Mouse (Mus musculus) heart, embryonic 16.5 days (tissue): ENCODE results near the gene Rgl2. TPM values are rescaled to one million over a fixed set of nuclear protein-coding genes. Genes with fewer than 3 reads are reported as not detected.
"Not testable (repeated sequence)": the region's sequence is repeated elsewhere in the genome, so short reads cannot be mapped to it uniquely, and the experiment has no call there.

Experiments used
- ATAC-seq: fragments of 200-750 bp; cut with Nextera tagmentation; replicated peaks from 2 replicates; pipeline ENCODE4 v1.8.0; 2017; ENCODE audit warnings: moderate number of reproducible peaks; ENCODE audit not compliant: insufficient read depth, low FRiP score; ENCODE audit errors: extremely low read depth
- H3K27ac ChIP-seq: fragments of 300-500 bp; sonication (generic); 2 replicates; pipeline ENCODE4 v1.5.1; 2014; ENCODE audit warnings: mild to moderate bottlenecking, low read length, control low read depth, moderate library complexity
- H3K27me3 ChIP-seq: fragments of 300-500 bp; sonication (generic); 2 replicates; pipeline ENCODE4 v1.6.1; 2014; ENCODE audit warnings: low read length, mixed read lengths; ENCODE audit not compliant: control insufficient read depth, insufficient read depth
- H3K36me3 ChIP-seq: fragments of 300-500 bp; sonication (generic); 2 replicates; pipeline ENCODE4 v1.6.1; 2014; ENCODE audit not compliant: control insufficient read depth, insufficient read depth
- H3K4me1 ChIP-seq: fragments of 300-500 bp; sonication (generic); 2 replicates; pipeline ENCODE4 v1.6.1; 2014; ENCODE audit warnings: low read length, mixed read lengths; ENCODE audit not compliant: control insufficient read depth, insufficient read depth
- H3K4me2 ChIP-seq: fragments of 300-500 bp; sonication (generic); 2 replicates; pipeline ENCODE4 v1.6.1; 2014; ENCODE audit warnings: low read depth, mild to moderate bottlenecking, control low read depth, low read length
- H3K4me3 ChIP-seq: fragments of 300-500 bp; sonication (generic); 2 replicates; pipeline ENCODE4 v1.5.1; 2014; ENCODE audit warnings: mild to moderate bottlenecking, control low read depth, low read length
- H3K9ac ChIP-seq: fragments of 300-500 bp; sonication (generic); 2 replicates; pipeline ENCODE4 v1.6.1; 2014; ENCODE audit warnings: low read length, control low read depth
- H3K9me3 ChIP-seq: fragments of 300-500 bp; sonication (generic); replicated peaks from 2 replicates; pipeline ENCODE4 v1.6.1; 2016; ENCODE audit warnings: low read length; ENCODE audit not compliant: control insufficient read depth
- WGBS: fragments of 180-500 bp; shearing (Covaris S2); extraction: QIAGEN DNeasy Blood & Tissue Kit; methylation state at CpG from one replicate; pipeline ENCODE4 v1.1.7; 2014; 5-methylcytosine and 5-hydroxymethylcytosine counted together
- polyA plus RNA-seq: library from polyadenylated mRNA; unstranded; fragments of >200 nt; fragmentation: Nextera tagmentation; extraction: Ambion mirVana; gene quantifications from 2 replicates; pipeline ENCODE4 v1.2.1, GENCODE M21; 2015

Rgl2 gene
- 40.8 and 42.9 TPM in 2 replicates for polyA plus RNA-seq

- Histone ChIP-seq H3K4me3 (peak within 1 kb of the TSS; percentile 64), H3K27me3 (no peaks in the 10 kb centered on the region), H3K4me2 (peak within 1 kb of the TSS; percentile 97), H3K9ac (peak within 1 kb of the TSS; percentile 79), H3K36me3 (peaks cover 13% of the 10 kb centered on the region), H3K27ac (peak within 1 kb of the TSS; percentile 100), H3K4me1 (peaks cover 16% of the 10 kb centered on the region), H3K9me3 (no peaks in the 10 kb centered on the region)
- ATAC-seq, result peak; percentile 82
- under 1% methylated on average over 76 of the region's 80 CpGs for WGBS
Measured at GRCm38 (mm10) chr17:33929371-33930279, at the start of gene Rgl2. Gene Rgl2, plus strand, starts transcription at chr17:33929543.

DNA sequence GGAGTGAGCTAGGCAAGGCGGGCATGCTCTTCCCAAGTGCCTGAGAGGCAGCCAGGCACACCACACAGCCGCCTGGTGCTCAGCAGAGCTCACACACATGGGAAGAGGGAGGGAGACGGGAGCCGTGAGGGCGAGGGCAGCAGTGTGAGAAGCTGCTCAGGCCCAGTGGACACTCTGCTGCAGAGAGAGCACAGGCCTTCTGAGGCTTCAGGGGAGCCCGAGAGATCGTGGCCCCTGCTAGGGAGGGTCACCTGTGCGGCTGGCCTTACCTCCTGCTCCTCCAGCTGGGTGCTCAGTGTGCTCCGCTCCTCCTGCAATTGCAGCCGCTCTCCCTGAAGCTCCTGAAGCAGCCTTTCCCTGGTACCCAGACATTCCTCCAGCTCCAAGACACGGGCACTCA is 45.0 kb upstream of the Rgl2 start:
- ATAC-seq, H3K9me3 ChIP-seq, H3K27ac ChIP-seq, H3K9ac ChIP-seq, H3K4me1 ChIP-seq, H3K27me3 ChIP-seq, H3K4me3 ChIP-seq, H3K36me3 ChIP-seq, H3K4me2 ChIP-seq: not testable (repeated sequence)
- 86% methylated on average over 10 of the region's 11 CpGs for WGBS

- H3K9ac ChIP-seq, H3K9me3 ChIP-seq, H3K27ac ChIP-seq, H3K4me3 ChIP-seq, H3K4me2 ChIP-seq, H3K36me3 ChIP-seq, ATAC-seq, H3K27me3 ChIP-seq: not testable (repeated sequence)
- peaks cover 10% of the 10 kb centered on the region for H3K4me1 ChIP-seq
- 41% methylated on average over 2 of the region's 2 CpGs for WGBS
Measured at GRCm38 (mm10) chr17:33887802-33888201, 41.5 kb upstream of the Rgl2 start.

DNA sequence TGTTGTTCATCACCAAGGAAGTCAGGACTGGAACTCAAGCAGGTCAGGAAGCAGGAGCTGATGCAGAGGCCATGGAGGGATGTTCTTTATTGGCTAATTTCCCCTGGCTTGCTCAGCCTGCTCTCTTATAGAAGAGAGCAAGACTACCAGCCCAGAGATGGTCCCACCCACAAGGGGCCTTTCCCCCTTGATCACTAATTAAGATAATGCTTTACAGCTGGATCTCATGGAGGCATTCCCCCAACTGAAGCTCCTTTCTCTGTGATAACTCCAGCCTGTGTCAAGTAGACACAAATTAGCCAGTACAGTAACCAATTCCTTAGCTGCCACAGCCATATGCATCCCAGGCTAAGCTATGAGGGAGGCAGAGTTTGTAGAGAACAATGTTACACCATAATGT is 41.1 kb upstream of the Rgl2 start:
- peaks cover 10% of the 10 kb centered on the region for H3K4me1 ChIP-seq
- ATAC-seq, H3K9me3 ChIP-seq, H3K9ac ChIP-seq, H3K36me3 ChIP-seq, H3K4me3 ChIP-seq, H3K27me3 ChIP-seq, H3K4me2 ChIP-seq, H3K27ac ChIP-seq: not testable (repeated sequence)

DNA sequence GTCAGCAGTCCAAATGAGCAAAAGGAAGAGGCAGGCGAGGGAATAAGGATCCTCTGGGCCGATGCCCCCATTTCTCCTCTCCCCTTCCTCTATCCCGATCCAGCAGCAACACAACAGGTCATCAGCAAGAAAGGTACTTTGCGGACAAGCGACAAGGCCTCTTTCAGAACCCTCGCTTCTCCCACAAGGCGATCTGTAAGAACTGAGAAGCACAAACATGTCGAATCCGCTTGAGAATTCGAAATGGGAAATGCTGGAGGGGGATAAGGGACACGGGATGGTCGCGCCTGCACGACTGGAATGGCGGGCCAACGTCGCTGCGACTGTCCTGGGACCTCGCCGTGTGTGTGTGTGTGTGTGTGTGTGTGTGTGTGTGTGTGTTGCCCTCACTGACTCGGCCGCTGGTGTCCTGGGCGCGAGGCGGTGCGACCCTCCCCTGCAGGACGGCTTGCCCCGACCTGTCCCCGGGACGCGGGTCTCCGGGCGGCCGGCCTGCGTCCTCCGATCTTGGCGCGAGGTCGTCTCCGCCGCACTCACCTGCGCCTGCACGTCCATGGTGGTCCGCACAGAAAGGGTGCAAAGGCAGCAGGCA is 39.3 kb upstream of the Rgl2 start:
- peaks cover 10% of the 10 kb centered on the region for H3K4me1 ChIP-seq
- H3K27me3 ChIP-seq, H3K36me3 ChIP-seq, H3K9me3 ChIP-seq: not testable (repeated sequence)
- WGBS, result under 1% methylated on average over 42 of the region's 44 CpGs
- H3K4me2 ChIP-seq, result peak overlapping the region; percentile 68
- H3K9ac ChIP-seq, result peak overlapping the region; percentile 75
- peak overlapping the region; percentile 70 for H3K4me3 ChIP-seq
- peak; percentile 7 for ATAC-seq
- H3K27ac ChIP-seq, result peak overlapping the region; percentile 48

DNA sequence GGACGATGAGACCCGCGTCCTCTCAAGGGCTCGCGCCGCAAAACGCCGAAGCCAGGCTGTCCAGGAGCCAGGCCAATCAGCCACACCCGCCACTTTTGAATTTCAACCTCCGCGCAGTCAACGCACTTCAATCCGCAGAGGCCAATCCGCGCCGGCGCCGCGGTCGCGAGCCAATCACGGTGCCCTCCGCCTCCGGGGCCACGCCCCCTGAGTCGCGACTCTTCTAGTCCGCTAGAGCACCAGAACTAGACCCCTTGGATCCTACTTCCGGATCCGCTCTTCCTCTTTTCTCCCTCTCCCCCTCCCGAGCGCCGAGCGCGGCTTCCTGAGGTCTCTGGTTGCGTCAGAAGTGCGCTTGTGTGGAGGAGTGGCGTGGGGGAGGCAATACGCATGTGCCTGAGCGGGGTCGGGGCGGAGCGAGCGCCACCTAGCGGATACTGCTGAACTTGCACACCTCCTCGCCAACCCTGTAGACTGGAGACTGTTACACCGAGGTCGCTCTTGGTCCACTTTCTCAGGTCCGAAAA is 38.7 kb upstream of the Rgl2 start, which contains the start of gene Kifc1:
Gene Kifc1 (minus strand): TSS at position 129 of the 527 bp plus-strand sequence.
- peak within 1 kb of the TSS; percentile 48 for H3K27ac ChIP-seq
- H3K4me2 ChIP-seq, result peak within 1 kb of the TSS; percentile 68
- peaks cover 10% of the 10 kb centered on the region for H3K4me1 ChIP-seq
- ATAC-seq, result peak; percentile 99
- WGBS, result under 1% methylated on average over 43 of the region's 49 CpGs
- H3K9me3 ChIP-seq, result no peaks in the 10 kb centered on the region
- H3K27me3 ChIP-seq, result no peaks in the 10 kb centered on the region
- no peaks in the 10 kb centered on the region; the same call in 1 of the 2 replicates for H3K36me3 ChIP-seq
- H3K4me3 ChIP-seq, result peak within 1 kb of the TSS; percentile 70
- H3K9ac ChIP-seq, result peak within 1 kb of the TSS; percentile 75

DNA sequence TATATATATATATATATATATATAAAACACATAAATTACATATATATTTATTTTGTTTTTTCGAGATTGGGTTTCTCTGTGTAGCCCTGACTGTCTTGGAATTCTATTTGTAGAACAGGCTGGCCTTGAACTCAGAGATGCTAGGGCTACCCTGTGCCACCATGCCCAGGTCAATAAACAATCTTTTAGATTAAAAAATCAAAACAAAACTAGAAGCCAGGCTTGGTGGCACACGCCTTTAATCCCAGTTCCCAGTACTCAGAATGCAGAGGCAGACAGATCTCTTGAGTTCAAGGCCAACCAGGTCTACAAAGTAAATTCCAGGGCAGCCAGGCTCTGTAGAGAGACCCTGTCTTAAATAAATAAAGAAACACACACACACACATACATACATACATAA is 38.0 kb upstream of the Rgl2 start:
- H3K9ac ChIP-seq, result no peak overlapping the region
- no peaks in the 10 kb centered on the region for H3K36me3 ChIP-seq
- no peak overlapping the region for H3K27ac ChIP-seq
- no peaks in the 10 kb centered on the region for H3K27me3 ChIP-seq
- H3K9me3 ChIP-seq, result no peaks in the 10 kb centered on the region
- H3K4me2 ChIP-seq, result no peak overlapping the region
- WGBS, result 53% methylated on average over 2 of the region's 2 CpGs
- ATAC-seq, result no peak
- peaks cover 10% of the 10 kb centered on the region for H3K4me1 ChIP-seq
- no peak overlapping the region for H3K4me3 ChIP-seq

GRCm38 (mm10) chr17:33891892-33892291 is 37.5 kb upstream of the Rgl2 start:
- not testable (repeated sequence) for H3K27me3 ChIP-seq, H3K9me3 ChIP-seq, H3K4me2 ChIP-seq, ATAC-seq, H3K9ac ChIP-seq, H3K36me3 ChIP-seq, H3K27ac ChIP-seq, H3K4me3 ChIP-seq
- peaks cover 10% of the 10 kb centered on the region for H3K4me1 ChIP-seq
- 66% methylated on average over 6 of the region's 6 CpGs for WGBS

GRCm38 (mm10) chr17:33892429-33892828 is 36.9 kb upstream of the Rgl2 start:
- no peak for ATAC-seq
- Histone ChIP-seq H3K4me3 (no peak overlapping the region), H3K27ac (no peak overlapping the region), H3K4me2 (no peak overlapping the region), H3K9ac (no peak overlapping the region), H3K9me3 (no peaks in the 10 kb centered on the region), H3K4me1 (peaks cover 10% of the 10 kb centered on the region), H3K36me3 (no peaks in the 10 kb centered on the region), H3K27me3 (no peaks in the 10 kb centered on the region)
- 27% methylated on average over 7 of the region's 7 CpGs for WGBS
